Mouse (Mus musculus): Measurements from ENCODE around the gene Pfkfb3. TPM values are rescaled to one million over a fixed set of nuclear protein-coding genes. Genes with fewer than 3 reads are reported as not detected.
A peak's percentile ranks its signal among the peaks of the same experiment; 100 is the strongest.

The Pfkfb3 gene
- total and polyA plus RNA-seq, 2 experiments, result 5.1 to 10.2 TPM

- no peaks in the 10 kb centered on the region for H3K27me3 ChIP-seq (ENCODE audit: control insufficient read depth, insufficient read depth, low read length)
Measured at GRCm38 (mm10) chr2:11483226-11483625, 70.7 kb downstream of the Pfkfb3 start.

DNA sequence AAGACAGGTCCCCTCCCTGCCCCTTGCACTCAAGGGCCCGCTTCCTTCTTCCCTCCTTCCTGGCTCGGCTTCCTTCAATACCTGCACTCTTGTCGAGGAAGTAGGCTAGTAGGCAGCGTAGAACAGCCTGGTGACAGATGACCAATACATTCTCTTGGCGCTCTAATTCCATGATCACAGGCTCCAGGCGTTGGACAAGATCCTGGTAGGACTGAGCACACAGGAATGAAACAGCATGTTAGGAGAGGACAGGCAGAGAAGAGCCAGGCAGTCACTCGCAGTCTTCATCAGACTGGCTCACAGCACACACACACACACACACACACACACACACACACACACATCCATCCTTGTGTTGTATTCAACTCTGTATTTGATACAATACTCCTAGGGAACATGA, 71.5 kb downstream of the Pfkfb3 start:
- H3K36me3 ChIP-seq (ENCODE audit: control insufficient read depth, insufficient read depth, low read length), result peaks cover 74% of the 10 kb centered on the region
- H3K27ac ChIP-seq (replicated peaks; ENCODE audit: insufficient read depth, low read depth, low read length), result no peak overlapping the region
- H3K27me3 ChIP-seq (ENCODE audit: control insufficient read depth, insufficient read depth, low read length), result no peaks in the 10 kb centered on the region
- no peak overlapping the region for H3K4me3 ChIP-seq (ENCODE audit: insufficient read depth, low read depth, low read length)
- H3K79me2 ChIP-seq (ENCODE audit: control insufficient read depth, insufficient read depth, low read length), result no peaks in the 10 kb centered on the region
- peaks cover 11% of the 10 kb centered on the region for H3K4me1 ChIP-seq (ENCODE audit: control insufficient read depth, insufficient read depth, low read length)
- DNase-seq (ENCODE audit: extremely low read depth, low read depth, low spot score), result no peak
- WGBS, result 85% methylated on average over 7 of the region's 7 CpGs
- no peak overlapping the region for H3K9ac ChIP-seq (ENCODE audit: low read depth, low read length)
- TF ChIP-seq CTCF (IDR thresholded peaks at IDR 0.05; ENCODE audit: low read depth, low read length) (no peak), POLR2A (IDR thresholded peaks at IDR 0.05; ENCODE audit: extremely low read depth, insufficient read depth, low read length) (no peak)

More at GRCm38 (mm10) chr2:11483226-11483625, 70.7 kb downstream of the Pfkfb3 start:
- DNase-seq (ENCODE audit: extremely low read depth, low read depth, low spot score), result peak; percentile 50
- TF ChIP-seq CTCF (IDR thresholded peaks at IDR 0.05; ENCODE audit: low read depth, low read length) (no peak), POLR2A (IDR thresholded peaks at IDR 0.05; ENCODE audit: extremely low read depth, insufficient read depth, low read length) (no peak)
- Histone ChIP-seq H3K4me1 (ENCODE audit: control insufficient read depth, insufficient read depth, low read length) (peaks cover 11% of the 10 kb centered on the region), H3K79me2 (ENCODE audit: control insufficient read depth, insufficient read depth, low read length) (no peaks in the 10 kb centered on the region), H3K4me3 (ENCODE audit: insufficient read depth, low read depth, low read length) (no peak overlapping the region), H3K27ac (replicated peaks; ENCODE audit: insufficient read depth, low read depth, low read length) (no peak overlapping the region), H3K9ac (ENCODE audit: low read depth, low read length) (no peak overlapping the region), H3K36me3 (ENCODE audit: control insufficient read depth, insufficient read depth, low read length) (peaks cover 75% of the 10 kb centered on the region)
- WGBS, result 90% methylated on average over 4 of the region's 4 CpGs

DNA sequence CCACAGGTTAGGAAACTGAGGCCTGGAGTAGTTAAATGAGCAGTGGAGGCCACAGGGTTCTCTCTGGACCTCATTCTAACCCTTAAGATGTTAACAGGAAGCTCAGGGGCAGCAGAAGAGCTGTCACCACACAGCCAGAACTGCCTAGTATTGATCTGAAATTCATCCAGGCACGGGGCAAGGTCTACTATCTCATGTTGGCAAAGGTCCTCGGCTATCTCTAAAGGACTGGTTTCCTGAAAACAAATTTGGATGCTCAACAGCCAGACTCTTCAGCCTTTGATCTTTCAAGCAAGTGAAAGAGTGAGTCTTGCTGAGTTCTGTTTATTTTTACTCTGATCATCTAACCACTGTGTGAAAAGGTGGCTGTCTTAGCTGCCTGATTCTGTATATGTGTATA, 74.9 kb downstream of the Pfkfb3 start:
- H3K4me3 ChIP-seq (ENCODE audit: insufficient read depth, low read depth, low read length), result no peak overlapping the region
- H3K36me3 ChIP-seq (ENCODE audit: control insufficient read depth, insufficient read depth, low read length), result peaks cover 66% of the 10 kb centered on the region
- no peaks in the 10 kb centered on the region for H3K27me3 ChIP-seq (ENCODE audit: control insufficient read depth, insufficient read depth, low read length)
- H3K9ac ChIP-seq (ENCODE audit: low read depth, low read length), result no peak overlapping the region
- H3K79me2 ChIP-seq (ENCODE audit: control insufficient read depth, insufficient read depth, low read length), result no peaks in the 10 kb centered on the region
- DNase-seq (ENCODE audit: extremely low read depth, low read depth, low spot score), result peak; percentile 97
- 10% methylated on average over 2 of the region's 2 CpGs for WGBS
- peak overlapping the region; percentile 58 for H3K27ac ChIP-seq (replicated peaks; ENCODE audit: insufficient read depth, low read depth, low read length)
- peaks cover 11% of the 10 kb centered on the region for H3K4me1 ChIP-seq (ENCODE audit: control insufficient read depth, insufficient read depth, low read length)
- TF ChIP-seq CTCF (IDR thresholded peaks at IDR 0.05; ENCODE audit: low read depth, low read length), result no peak
- no peak for TF ChIP-seq POLR2A (IDR thresholded peaks at IDR 0.05; ENCODE audit: extremely low read depth, insufficient read depth, low read length)

- no peak for DNase-seq (ENCODE audit: extremely low read depth, low read depth, low spot score)
- no peak overlapping the region for H3K9ac ChIP-seq (ENCODE audit: low read depth, low read length)
- H3K36me3 ChIP-seq (ENCODE audit: control insufficient read depth, insufficient read depth, low read length), result peaks cover 62% of the 10 kb centered on the region
- H3K4me3 ChIP-seq (ENCODE audit: insufficient read depth, low read depth, low read length), result no peak overlapping the region
- no peaks in the 10 kb centered on the region for H3K27me3 ChIP-seq (ENCODE audit: control insufficient read depth, insufficient read depth, low read length)
- H3K4me1 ChIP-seq (ENCODE audit: control insufficient read depth, insufficient read depth, low read length), result peaks cover 11% of the 10 kb centered on the region
- TF ChIP-seq CTCF (IDR thresholded peaks at IDR 0.05; ENCODE audit: low read depth, low read length) (no peak), POLR2A (IDR thresholded peaks at IDR 0.05; ENCODE audit: extremely low read depth, insufficient read depth, low read length) (no peak)
- no peak overlapping the region for H3K27ac ChIP-seq (replicated peaks; ENCODE audit: insufficient read depth, low read depth, low read length)
- over 99% methylated on average over 7 of the region's 7 CpGs for WGBS
- H3K79me2 ChIP-seq (ENCODE audit: control insufficient read depth, insufficient read depth, low read length), result no peaks in the 10 kb centered on the region
Measured at GRCm38 (mm10) chr2:11475316-11475715, 78.6 kb downstream of the Pfkfb3 start.

GRCm38 (mm10) chr2:11464661-11465099, 89.2 kb downstream of the Pfkfb3 start:
- Histone ChIP-seq H3K36me3 (ENCODE audit: control insufficient read depth, insufficient read depth, low read length) (no peaks in the 10 kb centered on the region), H3K4me1 (ENCODE audit: control insufficient read depth, insufficient read depth, low read length) (peaks cover 5% of the 10 kb centered on the region), H3K27me3 (ENCODE audit: control insufficient read depth, insufficient read depth, low read length) (no peaks in the 10 kb centered on the region), H3K4me3 (ENCODE audit: insufficient read depth, low read depth, low read length) (no peak overlapping the region), H3K79me2 (ENCODE audit: control insufficient read depth, insufficient read depth, low read length) (no peaks in the 10 kb centered on the region), H3K9ac (ENCODE audit: low read depth, low read length) (no peak overlapping the region), H3K27ac (replicated peaks; ENCODE audit: insufficient read depth, low read depth, low read length) (peak overlapping the region; percentile 20)
- 34% methylated on average over 3 of the region's 3 CpGs for WGBS
- TF ChIP-seq POLR2A (IDR thresholded peaks at IDR 0.05; ENCODE audit: extremely low read depth, insufficient read depth, low read length) (no peak), CTCF (IDR thresholded peaks at IDR 0.05; ENCODE audit: low read depth, low read length) (no peak)
- peak; percentile 87 for DNase-seq (ENCODE audit: extremely low read depth, low read depth, low spot score)

DNA sequence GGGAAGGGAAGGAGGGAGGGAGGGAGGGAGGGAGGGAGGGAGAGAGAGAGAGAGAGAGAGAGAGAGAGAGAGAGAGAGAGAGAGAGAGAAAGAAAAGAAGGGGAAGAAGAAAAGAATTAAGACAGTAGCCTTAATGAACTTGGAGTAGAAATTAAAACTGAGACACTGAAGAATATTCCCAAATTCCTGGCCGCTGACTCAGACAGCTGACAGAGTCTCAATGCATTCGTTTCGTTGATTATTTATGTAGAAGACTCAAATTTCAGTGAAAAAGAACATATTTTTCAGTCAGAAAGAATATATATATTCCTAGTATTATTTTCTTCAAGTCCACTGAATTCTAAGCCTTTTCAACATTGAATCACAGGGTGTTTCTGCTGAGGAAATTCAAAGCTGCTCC, 92.9 kb downstream of the Pfkfb3 start:
- no peak overlapping the region for H3K4me3 ChIP-seq (ENCODE audit: insufficient read depth, low read depth, low read length)
- TF ChIP-seq CTCF (IDR thresholded peaks at IDR 0.05; ENCODE audit: low read depth, low read length), result no peak
- TF ChIP-seq POLR2A (IDR thresholded peaks at IDR 0.05; ENCODE audit: extremely low read depth, insufficient read depth, low read length), result no peak
- H3K79me2 ChIP-seq (ENCODE audit: control insufficient read depth, insufficient read depth, low read length), result no peaks in the 10 kb centered on the region
- no peak overlapping the region for H3K27ac ChIP-seq (replicated peaks; ENCODE audit: insufficient read depth, low read depth, low read length)
- peaks cover 8% of the 10 kb centered on the region for H3K4me1 ChIP-seq (ENCODE audit: control insufficient read depth, insufficient read depth, low read length)
- no peak overlapping the region for H3K9ac ChIP-seq (ENCODE audit: low read depth, low read length)
- no peaks in the 10 kb centered on the region for H3K27me3 ChIP-seq (ENCODE audit: control insufficient read depth, insufficient read depth, low read length)
- no peak for DNase-seq (ENCODE audit: extremely low read depth, low read depth, low spot score)
- WGBS, result 82% methylated on average over 3 of the region's 3 CpGs
- H3K36me3 ChIP-seq (ENCODE audit: control insufficient read depth, insufficient read depth, low read length), result no peaks in the 10 kb centered on the region
